Mouse (Mus musculus) naive thymus-derived CD4-positive, alpha-beta T cell, adult 5 months (primary cell): ENCODE results near the gene Pla2g1b. TPM values are rescaled to one million over a fixed set of nuclear protein-coding genes. Genes with fewer than 3 reads are reported as not detected.

Experiments
- polyA plus RNA-seq: library from polyadenylated mRNA; unstranded; fragments of 100-300 nt; shearing (Covaris generic); gene quantifications from one replicate; pipeline ENCODE4 v1.2.1, GENCODE M21; 2017

Pla2g1b gene
- polyA plus RNA-seq = not detected

DNA sequence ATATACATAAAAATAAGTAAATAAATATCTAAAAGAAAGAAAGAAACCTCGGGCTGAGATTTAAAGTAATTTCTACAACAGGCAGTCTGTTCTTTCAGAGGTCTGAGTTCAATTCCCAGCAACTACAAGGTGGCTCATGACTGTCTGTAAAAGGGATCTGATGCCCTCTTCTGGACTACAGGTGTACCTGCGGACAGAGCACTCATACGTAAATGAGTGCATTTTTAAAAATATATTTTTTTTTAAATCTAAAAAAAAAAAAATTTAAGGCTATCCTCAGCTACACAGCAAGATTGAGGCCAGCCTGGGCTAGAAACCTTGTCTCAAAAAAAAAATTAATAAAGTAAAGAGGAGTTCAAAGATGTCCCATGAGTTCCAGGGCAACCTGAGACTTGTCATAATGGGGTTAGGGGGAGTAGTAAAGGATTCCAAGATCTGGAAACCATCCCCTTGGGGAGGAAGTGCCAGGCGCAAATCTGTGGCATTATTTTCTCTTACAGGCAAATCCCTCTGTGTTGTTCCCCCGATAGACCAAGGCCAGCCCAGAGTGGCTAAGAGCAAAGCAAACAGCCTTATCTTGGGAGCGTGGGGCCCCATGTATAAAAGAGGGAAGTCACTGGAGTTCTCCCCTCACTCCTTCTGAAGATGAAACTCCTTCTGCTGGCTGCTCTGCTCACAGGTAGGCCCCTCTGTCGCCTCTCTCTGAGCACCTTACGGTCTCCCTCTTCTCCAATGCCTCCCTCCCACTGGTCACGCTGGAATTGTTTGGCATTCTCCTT, at the start of gene Pla2g1b:
Pla2g1b (plus strand) TSS at position 621 of the 779 bp plus-strand sequence.

GRCm38 (mm10) chr5:115429359-115430186, 36.5 kb upstream of the Pla2g1b start, which contains the start of gene Msi1:
Gene Msi1 (plus strand): TSS chr5:115429599.

GRCm38 (mm10) chr5:115483947-115484920, 18.2 kb downstream of the Pla2g1b start, which contains the start of gene Sirt4:
Gene Sirt4 (minus strand): TSS chr5:115484725.

GRCm38 (mm10) chr5:115506454-115507201, 40.6 kb downstream of the Pla2g1b start, which contains the start of gene Pxn:
Gene Pxn (plus strand): TSS chr5:115506676.

Other genes starting within 250 kb of the Pla2g1b start
- gene Pop5, start 230.4 kb upstream of the Pla2g1b start, polyA plus RNA-seq = 216 TPM
- 168 TPM for gene Rnf10, start 193.4 kb upstream of the Pla2g1b start, polyA plus RNA-seq
- 44.7 TPM for gene Coq5, start 186.6 kb upstream of the Pla2g1b start, polyA plus RNA-seq
- gene Dynll1, start 165.3 kb upstream of the Pla2g1b start, polyA plus RNA-seq = 316 TPM
- gene Srsf9, start 139.1 kb upstream of the Pla2g1b start, polyA plus RNA-seq = 72.7 TPM
- gene Gatc, start 125.1 kb upstream of the Pla2g1b start, polyA plus RNA-seq = 9.4 TPM
- gene Triap1, start 125.0 kb upstream of the Pla2g1b start, polyA plus RNA-seq = 33.6 TPM
- 471 TPM for gene Cox6a1, start 117.3 kb upstream of the Pla2g1b start, polyA plus RNA-seq
- gene Msi1, start 36.7 kb upstream of the Pla2g1b start, polyA plus RNA-seq = 0.21 TPM
- gene Sirt4, start 18.5 kb downstream of the Pla2g1b start, polyA plus RNA-seq = 9.6 TPM
- 69.9 TPM for gene Pxn, start 40.4 kb downstream of the Pla2g1b start, polyA plus RNA-seq
- gene Rplp0, start 93.2 kb downstream of the Pla2g1b start, polyA plus RNA-seq = 2,659 TPM
- gene Gcn1l1, start 99.0 kb downstream of the Pla2g1b start, polyA plus RNA-seq = 70.9 TPM
- gene Rab35, start 165.6 kb downstream of the Pla2g1b start, polyA plus RNA-seq = 18.5 TPM